Mouse (Mus musculus) c-Kit-negative CD71-positive TER-119-positive erythroid progenitor cells, embryonic 14.5 days (primary cell): Measurements from ENCODE around the gene Brd2.

Source experiments
- DNase-seq: peaks from one replicate; pipeline ENCODE4 v3.0.0-alpha.2; 2013; ENCODE audit warnings: low read depth, low spot score

Brd2 gene

DNA sequence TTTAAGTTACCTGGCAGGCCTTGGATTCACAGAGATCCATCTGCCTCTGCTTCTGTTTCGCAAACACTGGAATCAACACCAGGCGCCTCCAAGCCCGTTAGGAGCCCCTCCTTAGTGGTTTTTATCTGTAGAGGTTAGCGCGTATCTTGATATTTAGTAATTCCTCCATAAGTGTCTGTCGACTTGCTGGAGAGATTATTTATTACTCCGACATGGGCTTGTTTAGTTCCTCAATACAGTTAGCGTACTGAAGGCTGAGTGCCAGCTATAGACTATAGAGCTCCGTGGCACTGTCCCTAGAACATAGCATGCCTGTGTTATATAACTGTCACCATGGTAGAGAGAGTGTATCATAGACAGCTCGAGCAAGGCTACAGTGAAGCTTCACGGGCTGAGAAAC is 34.3 kb downstream of the Brd2 start:
- DNase-seq, result no peak

GRCm38 (mm10) chr17:34087386-34087785 is 35.0 kb downstream of the Brd2 start:
- DNase-seq, result no peak

- no peak for DNase-seq
These were observed 39.3 kb downstream of the Brd2 start for GRCm38 (mm10) chr17:34083104-34083503.

- DNase-seq, result no peak
These were observed 42.8 kb downstream of the Brd2 start for GRCm38 (mm10) chr17:34079621-34080020.

- no peak for DNase-seq
These were observed 43.4 kb downstream of the Brd2 start for GRCm38 (mm10) chr17:34079002-34079401.

- DNase-seq, result no peak
These were observed 44.3 kb downstream of the Brd2 start for GRCm38 (mm10) chr17:34078148-34078547.

DNA sequence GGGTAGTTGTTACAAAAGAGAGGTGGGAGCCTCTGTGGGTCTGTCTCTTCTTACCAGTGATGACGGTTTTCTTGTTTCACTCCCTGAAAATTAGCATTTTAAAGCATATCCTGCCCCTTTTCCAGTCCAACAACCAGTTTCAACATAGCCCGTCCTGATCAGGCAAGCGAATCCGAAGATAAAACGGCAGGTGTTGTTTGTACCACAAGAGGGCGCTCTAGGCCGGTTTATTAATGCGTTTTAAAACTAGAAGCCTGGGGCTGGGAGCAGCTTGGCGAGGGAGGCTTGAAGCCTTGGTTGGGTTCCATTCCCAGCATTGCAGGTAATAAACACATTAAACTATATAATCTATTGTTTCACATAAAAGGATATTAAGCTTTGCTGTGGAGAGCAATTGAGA is 44.9 kb downstream of the Brd2 start:
- peak; percentile 58 for DNase-seq

GRCm38 (mm10) chr17:34075271-34075670 is 47.2 kb downstream of the Brd2 start:
- peak; percentile 50 for DNase-seq

DNA sequence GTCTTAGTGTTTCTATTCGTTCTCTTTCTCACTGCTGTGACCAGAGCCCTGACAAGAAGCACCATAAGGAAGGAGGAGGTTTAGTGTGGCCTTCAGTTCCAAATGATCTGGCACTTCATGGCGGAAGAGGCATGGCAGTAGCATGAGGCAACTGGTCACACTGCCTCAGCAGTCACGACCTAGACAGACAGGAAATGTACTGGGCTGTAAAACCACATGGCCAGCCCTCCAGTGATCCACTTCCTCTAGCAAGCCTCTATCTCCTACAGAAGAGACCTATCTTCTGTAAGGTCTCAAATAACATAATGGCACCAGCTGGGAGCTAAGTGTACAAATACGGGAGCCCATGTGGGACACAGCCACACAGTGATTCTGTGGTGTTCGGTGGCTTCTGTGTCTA is 50.3 kb downstream of the Brd2 start:
- no peak for DNase-seq

- DNase-seq, result no peak
These were observed 53.6 kb downstream of the Brd2 start for GRCm38 (mm10) chr17:34068864-34069263.
